Mouse (Mus musculus): Measurements from ENCODE around the gene Pcgf2. TPM values are rescaled to one million over a fixed set of nuclear protein-coding genes. Genes with fewer than 3 reads are reported as not detected.
A peak's percentile ranks its signal among the peaks of the same experiment; 100 is the strongest.

The Pcgf2 gene
- total RNA-seq, 2 experiments from 2014 or later, result 30.1 to 30.3 TPM

DNA sequence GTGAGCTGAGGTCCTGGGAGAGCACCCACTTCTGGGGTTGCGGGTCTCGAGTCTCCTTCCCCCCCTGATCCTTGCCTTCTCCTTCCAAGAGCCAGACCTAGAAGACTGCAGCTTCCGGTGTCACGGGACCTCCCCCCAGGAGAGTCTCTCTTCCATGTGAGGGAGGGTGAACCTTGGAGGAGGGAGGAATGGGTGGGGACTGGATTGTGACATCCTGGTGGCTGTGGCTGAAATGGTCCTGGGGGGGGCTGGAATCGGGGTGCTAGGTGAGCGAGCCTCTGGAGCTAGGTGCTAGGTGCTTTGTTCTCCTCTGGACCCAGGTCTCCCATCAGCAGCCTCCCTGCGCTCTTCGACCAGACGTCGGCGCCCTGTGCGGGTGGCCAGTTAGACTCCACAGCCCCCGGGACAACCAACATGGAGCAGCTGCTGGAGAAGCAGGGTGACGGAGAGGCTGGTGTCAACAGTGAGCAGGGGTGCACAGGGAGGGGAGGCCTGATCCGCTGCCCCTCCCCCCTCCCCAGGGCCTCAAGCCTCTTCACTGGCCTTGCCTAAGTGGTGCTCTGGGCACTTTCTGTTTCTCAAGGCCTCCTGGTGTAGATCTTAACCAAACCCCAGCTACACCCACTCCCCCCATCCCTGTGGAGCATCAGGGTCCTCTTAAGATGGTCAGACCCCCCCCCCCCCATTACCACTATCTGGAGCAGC is 24.1 kb downstream of the Pcgf2 start:
- DNase-seq (ENCODE audit: low spot score in 2 of 2), result no peak
- intact Hi-C loops (cut with DNase I), result no loop called here

DNA sequence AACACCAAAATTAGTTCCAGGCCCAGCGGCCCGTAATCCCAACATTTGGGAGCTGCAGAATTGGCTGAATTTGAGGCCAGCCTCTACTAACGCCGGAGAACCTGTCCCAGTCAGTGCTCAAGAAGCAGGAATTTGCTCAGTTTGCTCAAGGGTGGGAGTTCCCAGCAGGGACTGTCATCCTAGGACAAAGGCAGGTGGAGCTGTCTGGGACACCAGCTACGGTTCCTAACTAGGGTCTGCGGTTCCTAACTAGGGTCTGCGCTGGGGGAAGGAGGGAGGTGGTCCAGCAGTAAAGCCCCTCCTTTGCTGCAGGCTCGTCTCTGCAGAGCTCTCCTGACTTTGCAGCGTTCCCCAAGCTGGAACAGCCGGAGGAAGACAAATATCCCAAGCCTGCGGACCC is 27.1 kb downstream of the Pcgf2 start:
- intact Hi-C loops (cut with DNase I), result no loop called here
- no peak for DNase-seq (ENCODE audit: low spot score in 2 of 2)

GRCm38 (mm10) chr11:97671177-97671527 is 29.1 kb downstream of the Pcgf2 start:
- no peak for DNase-seq (ENCODE audit: low spot score in 2 of 2)
- intact Hi-C loops (cut with DNase I), result no loop called here

- peak in 1 of 2 experiments; percentile 78 for DNase-seq (ENCODE audit: low spot score in 2 of 2)
- intact Hi-C loops (cut with DNase I), result no loop called here
Observed at GRCm38 (mm10) chr11:97670234-97671176, 29.8 kb downstream of the Pcgf2 start.

DNA sequence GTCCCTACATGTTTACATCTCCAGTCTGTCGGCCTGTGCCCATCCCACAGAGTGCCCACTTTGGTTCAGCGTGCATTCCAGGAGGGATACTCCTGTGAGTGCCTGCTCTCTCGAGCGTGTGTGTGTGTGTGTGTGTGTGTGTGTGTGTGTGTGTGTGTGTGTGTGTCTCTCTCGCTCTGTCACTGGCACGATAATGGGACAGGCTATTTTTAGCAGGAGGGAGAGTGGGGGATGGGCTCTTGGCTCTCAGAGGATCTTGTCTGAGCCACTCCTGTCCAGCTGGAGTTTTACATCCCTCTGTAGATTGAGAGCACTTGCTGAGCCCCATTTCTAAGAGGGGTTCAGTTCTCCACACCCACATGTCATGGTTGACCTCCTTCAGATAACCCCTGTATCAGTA is 30.5 kb downstream of the Pcgf2 start:
- peak; percentile 47 to 68 for DNase-seq (ENCODE audit: low spot score in 2 of 2)

GRCm38 (mm10) chr11:97669268-97669667 is 31.0 kb downstream of the Pcgf2 start:
- DNase-seq (ENCODE audit: low spot score in 2 of 2), result no peak
- intact Hi-C loops (cut with DNase I), result no loop called here

More for the DNA sequence above, 30.5 kb downstream of the Pcgf2 start:
- intact Hi-C loops (cut with DNase I), result no loop called here

- no peak for DNase-seq (ENCODE audit: low spot score in 2 of 2)
- intact Hi-C loops (cut with DNase I), result no loop called here
Observed at GRCm38 (mm10) chr11:97668160-97668559, 32.1 kb downstream of the Pcgf2 start.

GRCm38 (mm10) chr11:97666794-97667193 is 33.5 kb downstream of the Pcgf2 start:
- intact Hi-C loops (cut with DNase I), result no loop called here
- no peak for DNase-seq (ENCODE audit: low spot score in 2 of 2)

DNA sequence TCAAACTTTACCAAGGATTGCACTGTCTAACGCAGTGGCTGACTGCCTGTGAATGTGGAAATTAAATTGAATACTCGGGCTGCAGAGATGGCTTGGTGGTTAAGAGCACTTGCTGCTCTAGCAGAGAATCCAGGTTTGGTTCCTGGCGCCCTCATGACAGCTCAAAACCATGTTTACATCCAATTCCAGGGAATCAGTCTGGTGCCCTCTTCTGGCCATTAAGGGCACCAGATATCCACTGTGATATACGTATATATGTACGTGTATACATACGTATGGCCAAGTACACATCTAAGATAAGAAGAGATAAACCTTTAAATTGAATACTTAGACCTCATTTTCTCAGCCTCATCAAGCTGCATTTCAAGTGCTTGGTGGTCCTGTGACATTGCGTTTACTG is 34.1 kb downstream of the Pcgf2 start:
- intact Hi-C loops (cut with DNase I), result no loop called here
- no peak for DNase-seq (ENCODE audit: low spot score in 2 of 2)

- DNase-seq (ENCODE audit: low spot score in 2 of 2), result no peak
- intact Hi-C loops (cut with DNase I), result no loop called here
Observed at GRCm38 (mm10) chr11:97665431-97665830, 34.9 kb downstream of the Pcgf2 start.

GRCm38 (mm10) chr11:97664771-97665240 is 35.5 kb downstream of the Pcgf2 start:
- intact Hi-C loops (cut with DNase I), result loop anchor here (5.0 kb wide), 1 partner anchor 32 kb away; no protein-coding TSS in a partner anchor
- DNase-seq (ENCODE audit: low spot score in 2 of 2), result no peak

GRCm38 (mm10) chr11:97664339-97664665 is 36.0 kb downstream of the Pcgf2 start:
- DNase-seq (ENCODE audit: low spot score in 2 of 2), result no peak
- intact Hi-C loops (cut with DNase I), result loop anchor here (5.0 kb wide), 1 partner anchor 33 kb away; no protein-coding TSS in a partner anchor

DNA sequence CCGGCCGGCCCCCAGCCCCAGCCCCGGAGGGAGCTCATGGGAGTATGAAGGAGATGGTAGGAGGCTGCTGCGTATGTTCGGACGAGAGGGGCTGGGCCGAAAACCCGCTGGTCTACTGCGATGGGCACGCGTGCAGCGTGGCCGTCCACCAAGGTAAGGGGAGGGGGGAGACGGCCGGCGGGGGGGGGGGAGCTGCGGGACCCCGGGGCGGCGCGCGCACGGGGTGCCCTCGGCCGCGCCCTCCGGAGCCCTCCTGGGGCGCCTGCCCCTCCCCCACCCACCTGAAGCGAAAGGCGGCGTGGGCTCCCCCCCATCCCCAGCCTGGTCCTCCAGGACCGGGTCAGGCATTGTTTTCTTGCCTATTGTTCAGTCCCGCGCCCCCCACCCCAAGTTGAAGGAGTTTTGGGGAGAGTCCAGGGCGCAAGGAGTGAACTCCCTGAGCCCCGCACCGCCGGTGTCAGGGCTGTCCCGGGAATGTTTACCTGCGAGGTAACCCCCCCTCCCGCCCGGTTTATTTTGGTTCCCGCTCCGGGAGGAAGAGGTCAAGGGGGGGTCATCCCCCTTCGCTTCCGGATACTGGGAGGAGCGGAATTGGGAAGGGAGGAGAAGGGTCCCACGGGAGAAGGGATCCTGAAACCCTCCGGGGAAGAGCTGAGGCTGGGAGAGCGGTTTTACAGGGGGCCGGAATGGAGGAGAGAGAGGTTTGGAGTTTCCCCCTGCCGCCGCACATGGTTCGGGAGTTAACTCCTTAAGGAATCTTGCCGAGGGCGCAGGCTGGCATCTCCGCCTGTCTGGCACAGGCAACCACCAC is 36.6 kb downstream of the Pcgf2 start:
- DNase-seq (ENCODE audit: low spot score in 2 of 2), result no peak
- intact Hi-C loops (cut with DNase I), result loop anchor here (1.0 to 5.0 kb wide), 2 partner anchors 33 to 34 kb away; no protein-coding TSS in a partner anchor

- intact Hi-C loops (cut with DNase I), result loop anchor here (1.0 to 5.0 kb wide), 2 partner anchors 33 to 34 kb away; no protein-coding TSS in a partner anchor
- peak; percentile 70 to 80 for DNase-seq (ENCODE audit: low spot score in 2 of 2)
Observed at GRCm38 (mm10) chr11:97662893-97663527, 37.3 kb downstream of the Pcgf2 start, which contains the start of gene Mllt6. Gene Mllt6, plus strand, starts transcription at chr11:97663414.

DNA sequence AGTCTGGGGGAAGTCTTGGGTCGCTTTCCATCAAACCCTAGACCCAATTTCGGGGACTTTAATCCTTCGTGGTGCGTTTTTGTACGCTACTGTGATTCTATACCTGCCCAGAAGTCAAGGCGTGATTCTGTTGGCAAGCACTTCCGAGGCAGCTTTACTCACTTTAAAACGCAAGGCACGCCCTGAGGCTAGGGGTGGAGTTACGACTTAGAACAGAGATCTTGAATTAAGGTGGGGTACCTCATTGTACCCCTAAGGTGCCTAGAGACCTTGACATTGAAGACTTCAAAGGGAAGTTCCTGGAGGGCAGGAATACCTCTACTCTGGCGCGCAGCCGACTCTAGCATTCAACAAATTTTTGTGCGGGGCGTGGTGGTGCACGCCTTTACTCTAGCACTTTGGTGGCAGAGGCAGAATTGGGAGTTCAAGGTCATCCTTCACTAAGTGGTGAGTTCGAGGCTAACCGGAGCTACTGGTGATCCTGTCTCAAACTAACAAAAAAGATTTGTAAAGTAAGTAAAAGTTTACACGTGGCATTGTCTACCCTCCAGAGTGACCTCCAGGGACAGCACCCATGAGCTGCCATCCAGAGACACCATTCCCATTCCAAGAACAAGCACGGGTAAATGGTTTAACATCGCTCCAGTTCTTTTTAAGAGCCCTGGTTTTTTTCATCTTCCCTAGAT is 37.9 kb downstream of the Pcgf2 start:
- DNase-seq (ENCODE audit: low spot score in 2 of 2), result no peak
- intact Hi-C loops (cut with DNase I), result loop anchor here (5.0 kb wide), 1 partner anchor 35 kb away; no protein-coding TSS in a partner anchor

- intact Hi-C loops (cut with DNase I), result loop anchor here (5.0 kb wide), 1 partner anchor 36 kb away; no protein-coding TSS in a partner anchor
- no peak for DNase-seq (ENCODE audit: low spot score in 2 of 2)
Observed at GRCm38 (mm10) chr11:97661648-97662133, 38.6 kb downstream of the Pcgf2 start.

DNA sequence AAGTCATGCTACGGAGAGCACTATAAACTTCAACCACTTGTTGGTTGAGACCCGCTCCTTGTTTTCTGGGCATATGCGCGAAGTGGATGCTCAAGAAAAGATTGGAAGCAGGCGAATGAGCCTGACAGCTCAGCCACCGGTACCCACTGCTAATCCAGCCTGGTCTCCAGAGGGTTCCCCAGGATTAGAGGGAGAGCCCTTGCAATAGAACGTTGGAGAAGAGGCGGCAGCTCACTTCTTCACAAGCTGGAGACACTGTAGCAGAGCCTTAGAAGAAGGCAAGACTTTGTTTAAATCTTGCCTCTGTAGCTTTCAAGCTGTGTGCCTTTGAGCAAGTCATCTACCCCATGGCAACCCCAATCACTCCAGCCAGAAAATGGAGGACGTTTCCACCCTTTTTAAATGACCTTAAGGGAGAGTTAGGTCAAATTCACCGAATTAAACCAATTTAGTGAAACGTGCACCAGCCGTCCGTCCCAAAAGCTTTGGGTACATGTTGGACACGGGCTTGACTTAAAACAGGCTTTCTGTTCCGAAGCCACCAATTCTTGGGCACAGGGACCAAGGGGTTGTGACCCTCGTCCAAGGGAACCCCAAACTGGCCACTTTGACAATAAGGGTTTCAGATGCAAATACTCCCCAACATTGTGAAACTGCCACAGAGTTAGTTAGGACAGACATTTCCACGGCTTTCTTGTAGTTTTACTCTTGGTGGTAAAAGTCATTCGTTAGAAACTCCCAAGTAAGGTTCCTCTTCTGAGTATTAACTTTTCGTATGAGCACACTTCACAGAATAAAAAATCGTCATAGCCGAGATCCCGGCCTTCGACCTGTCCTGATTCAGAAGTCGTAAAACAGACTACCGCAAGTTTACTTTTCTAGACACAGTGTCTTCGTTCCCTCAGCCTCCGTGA is 39.3 kb downstream of the Pcgf2 start:
- intact Hi-C loops (cut with DNase I), result loop anchor here (5.0 kb wide), 1 partner anchor 36 kb away; no protein-coding TSS in a partner anchor
- no peak for DNase-seq (ENCODE audit: low spot score in 2 of 2)

Data from left cerebral cortex, postnatal 25 days (tissue).